Mouse (Mus musculus) gonadal fat pad, adult 2 months (tissue): ENCODE data around the gene Nags. TPM values are rescaled to one million over a fixed set of nuclear protein-coding genes. Genes with fewer than 3 reads are reported as not detected.

Source experiments
- polyA plus RNA-seq: library from polyadenylated mRNA; depleted of rRNA; stranded (reverse); fragments of >200 nt; gene quantifications from 2 replicates; pipeline ENCODE4 v1.2.3, GENCODE M21; 2012; rRNA removed

Nags gene
- polyA plus RNA-seq, 1 experiment, result 1.3 TPM

Other genes starting within 250 kb of the Nags start
- 10.2 and 14.3 TPM in 2 replicates for gene Sost, start 178.5 kb upstream of the Nags start, polyA plus RNA-seq
- 0.18 and 0.52 TPM in 2 replicates for gene Cfap97d1, start 161.2 kb upstream of the Nags start, polyA plus RNA-seq
- gene Dusp3, start 158.5 kb upstream of the Nags start, polyA plus RNA-seq, result 80.5 and 135 TPM in 2 replicates
- gene Mpp3, start 117.1 kb upstream of the Nags start, polyA plus RNA-seq, result 23.2 and 37.9 TPM in 2 replicates
- gene Cd300lg, start 104.0 kb upstream of the Nags start, polyA plus RNA-seq, result 88.9 and 100.0 TPM in 2 replicates
- 54.0 and 78.5 TPM in 2 replicates for gene Mpp2, start 57.0 kb upstream of the Nags start, polyA plus RNA-seq
- 79.7 and 91.5 TPM in 2 replicates for gene Ppy, start 44.2 kb upstream of the Nags start, polyA plus RNA-seq
- 0.73 and 0.82 TPM in 2 replicates for gene Pyy, start 37.7 kb upstream of the Nags start, polyA plus RNA-seq
- gene Tmem101, start 10.9 kb downstream of the Nags start, polyA plus RNA-seq, result 19.6 and 21.1 TPM in 2 replicates
- 30.7 and 35.3 TPM in 2 replicates for gene Lsm12, start 39.8 kb downstream of the Nags start, polyA plus RNA-seq
- 130 and 136 TPM in 2 replicates for gene G6pc3, start 44.1 kb downstream of the Nags start, polyA plus RNA-seq
- gene Hdac5, start 84.7 kb downstream of the Nags start, polyA plus RNA-seq, result 75.4 and 75.5 TPM in 2 replicates
- 1.0 and 1.1 TPM in 2 replicates for gene BC030867, start 103.4 kb downstream of the Nags start, polyA plus RNA-seq
- 0.88 and 1.5 TPM in 2 replicates for gene Asb16, start 123.2 kb downstream of the Nags start, polyA plus RNA-seq
- 58.8 and 66.7 TPM in 2 replicates for gene Tmub2, start 139.4 kb downstream of the Nags start, polyA plus RNA-seq
- 32.9 and 33.9 TPM in 2 replicates for gene Atxn7l3, start 151.1 kb downstream of the Nags start, polyA plus RNA-seq
- 27.5 and 36.5 TPM in 2 replicates for gene Ubtf, start 174.2 kb downstream of the Nags start, polyA plus RNA-seq
- 0.35 and 0.36 TPM in 2 replicates for gene Slc4a1, start 220.7 kb downstream of the Nags start, polyA plus RNA-seq
- gene Rundc3a, start 247.9 kb downstream of the Nags start, polyA plus RNA-seq, result 0.95 and 1.1 TPM in 2 replicates